Mouse (Mus musculus): ENCODE measurements at regions not wholly inside any gene's neighbourhood (a gene's known extent, or its start where the extent isn't known, plus 50 kb on each side); places are given as distances from the start of the nearest gene placed in this dataset.

DNA sequence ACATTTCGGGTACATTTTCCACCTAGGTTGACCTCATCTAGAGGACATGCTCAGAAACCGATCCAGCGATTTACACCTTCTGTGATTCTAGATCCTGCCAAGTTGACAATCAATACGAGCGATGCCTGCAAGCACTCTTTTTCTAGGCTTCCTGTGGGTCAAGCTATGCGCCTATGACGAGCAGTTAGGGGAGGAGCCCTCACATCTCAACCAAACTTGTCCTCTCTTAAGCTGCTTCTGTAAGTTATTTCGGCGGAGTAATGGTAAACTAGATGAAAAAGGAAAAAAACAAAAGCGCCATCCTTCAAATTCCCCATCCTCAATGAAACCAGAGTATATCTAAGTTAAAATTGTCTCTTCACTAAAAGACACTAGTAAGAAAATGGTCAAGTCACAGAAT lies 858.5 kb downstream of the Zfp704 start:
- 92% methylated on average over 10 of the region's 10 CpGs for WGBS
- Histone ChIP-seq H3K27me3 (ENCODE audit: control insufficient read depth, insufficient read depth, low read length) (no peaks in the 10 kb centered on the region), H3K36me3 (ENCODE audit: control insufficient read depth, insufficient read depth, low read length) (no peaks in the 10 kb centered on the region), H3K4me1 (ENCODE audit: control insufficient read depth, insufficient read depth, low read length) (no peaks in the 10 kb centered on the region), H3K4me3 (ENCODE audit: low read depth, low read length) (no peak overlapping the region), H3K4me2 (ENCODE audit: low read depth) (no peak overlapping the region), H3K27ac (ENCODE audit: low read depth, low read length) (no peak overlapping the region), H3K9me3 (ENCODE audit: control insufficient read depth, low read length) (no peaks in the 10 kb centered on the region), H3K9ac (ENCODE audit: low read length) (no peak overlapping the region)
- ATAC-seq (ENCODE audit: insufficient read depth, low FRiP score, low TSS enrichment) (no peak), DNase-seq (ENCODE audit: low spot score) (no peak)

DNA sequence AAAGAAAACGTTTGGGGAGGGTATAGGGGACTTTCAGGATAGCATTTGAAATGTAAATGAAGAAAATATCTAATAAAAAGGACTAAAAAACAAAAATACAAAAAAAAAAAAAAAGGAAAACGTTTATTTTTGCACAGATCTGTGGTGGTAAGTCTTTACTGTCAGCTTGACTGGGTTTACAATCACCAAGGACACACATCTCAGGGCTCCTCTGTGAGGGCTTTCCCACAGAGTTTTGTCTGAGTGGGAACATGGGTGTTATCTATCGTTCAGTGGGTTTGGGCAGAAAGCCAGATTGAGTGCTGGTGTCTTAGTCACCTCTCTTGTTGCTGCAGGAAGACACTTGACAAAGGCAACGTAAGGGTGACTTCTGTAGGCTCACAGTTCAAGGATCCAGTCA lies 859.0 kb downstream of the Zfp704 start:
- H3K9me3 ChIP-seq (ENCODE audit: control insufficient read depth, low read length), result no peaks in the 10 kb centered on the region
- no peaks in the 10 kb centered on the region for H3K27me3 ChIP-seq (ENCODE audit: control insufficient read depth, insufficient read depth, low read length)
- no peaks in the 10 kb centered on the region for H3K4me1 ChIP-seq (ENCODE audit: control insufficient read depth, insufficient read depth, low read length)
- ATAC-seq (ENCODE audit: insufficient read depth, low FRiP score, low TSS enrichment) (no peak), DNase-seq (ENCODE audit: low spot score) (no peak)
- no peak overlapping the region for H3K4me2 ChIP-seq (ENCODE audit: low read depth)
- no peak overlapping the region for H3K4me3 ChIP-seq (ENCODE audit: low read depth, low read length)
- H3K27ac ChIP-seq (ENCODE audit: low read depth, low read length), result no peak overlapping the region
- no peaks in the 10 kb centered on the region for H3K36me3 ChIP-seq (ENCODE audit: control insufficient read depth, insufficient read depth, low read length)
- WGBS, result 72% methylated on average over 4 of the region's 4 CpGs
- H3K9ac ChIP-seq (ENCODE audit: low read length), result no peak overlapping the region

DNA sequence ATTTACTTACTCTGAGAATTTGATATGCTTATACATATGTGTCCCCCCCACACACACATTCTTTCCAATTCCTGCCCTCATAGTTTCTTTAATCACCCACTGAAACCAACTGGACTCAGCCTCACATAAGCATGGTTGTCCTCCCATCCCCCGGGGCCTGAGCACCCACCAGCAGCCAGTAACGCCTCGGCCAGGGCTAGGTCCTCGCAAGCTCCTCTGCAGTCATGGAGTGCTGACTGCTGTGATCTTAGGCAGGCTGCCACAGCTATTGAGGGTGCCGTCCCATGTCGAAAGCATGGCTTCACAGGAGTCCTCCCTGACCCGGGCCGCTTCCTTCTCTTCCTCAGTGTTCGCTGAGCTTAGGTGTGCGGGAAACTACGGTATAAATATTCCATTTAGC lies 859.7 kb downstream of the Zfp704 start:
- WGBS, result 89% methylated on average over 11 of the region's 11 CpGs
- H3K36me3 ChIP-seq (ENCODE audit: control insufficient read depth, insufficient read depth, low read length), result no peaks in the 10 kb centered on the region
- DNase-seq (ENCODE audit: low spot score), result no peak
- no peak overlapping the region for H3K9ac ChIP-seq (ENCODE audit: low read length)
- H3K27ac ChIP-seq (ENCODE audit: low read depth, low read length), result no peak overlapping the region
- no peaks in the 10 kb centered on the region for H3K4me1 ChIP-seq (ENCODE audit: control insufficient read depth, insufficient read depth, low read length)
- no peaks in the 10 kb centered on the region for H3K27me3 ChIP-seq (ENCODE audit: control insufficient read depth, insufficient read depth, low read length)
- no peak overlapping the region for H3K4me3 ChIP-seq (ENCODE audit: low read depth, low read length)
- ATAC-seq (ENCODE audit: insufficient read depth, low FRiP score, low TSS enrichment), result no peak
- no peaks in the 10 kb centered on the region for H3K9me3 ChIP-seq (ENCODE audit: control insufficient read depth, low read length)
- H3K4me2 ChIP-seq (ENCODE audit: low read depth), result no peak overlapping the region

GRCm38 (mm10) chr3:8747201-8747600 lies 862.7 kb downstream of the Zfp704 start:
- Histone ChIP-seq H3K4me3 (ENCODE audit: low read depth, low read length) (no peak overlapping the region), H3K4me1 (ENCODE audit: control insufficient read depth, insufficient read depth, low read length) (no peaks in the 10 kb centered on the region), H3K36me3 (ENCODE audit: control insufficient read depth, insufficient read depth, low read length) (no peaks in the 10 kb centered on the region), H3K4me2 (ENCODE audit: low read depth) (no peak overlapping the region), H3K9me3 (ENCODE audit: control insufficient read depth, low read length) (no peaks in the 10 kb centered on the region), H3K27ac (ENCODE audit: low read depth, low read length) (no peak overlapping the region), H3K9ac (ENCODE audit: low read length) (no peak overlapping the region), H3K27me3 (ENCODE audit: control insufficient read depth, insufficient read depth, low read length) (no peaks in the 10 kb centered on the region)
- DNase-seq (ENCODE audit: low spot score), result no peak
- no peak for ATAC-seq (ENCODE audit: insufficient read depth, low FRiP score, low TSS enrichment)
- 92% methylated on average over 4 of the region's 4 CpGs for WGBS

DNA sequence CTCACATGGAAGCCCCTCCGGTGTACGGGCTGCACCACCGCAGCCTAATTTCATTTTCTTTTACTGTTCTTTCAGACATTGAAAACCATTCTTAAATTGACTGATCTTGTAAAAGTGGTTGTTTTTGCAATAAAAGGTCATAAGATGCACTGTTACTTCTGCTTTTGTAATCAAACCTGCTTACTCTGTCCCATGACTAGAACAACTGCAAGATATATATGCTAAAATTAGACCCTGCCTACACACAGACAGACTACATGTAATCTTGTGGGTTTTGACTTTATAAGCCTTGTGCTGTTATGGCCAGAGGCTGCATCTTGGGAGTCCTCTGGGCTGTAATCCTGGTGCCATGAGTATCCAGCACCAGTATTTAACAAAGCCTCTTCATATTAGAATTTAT lies 863.2 kb downstream of the Zfp704 start:
- Histone ChIP-seq H3K4me2 (ENCODE audit: low read depth) (no peak overlapping the region), H3K36me3 (ENCODE audit: control insufficient read depth, insufficient read depth, low read length) (no peaks in the 10 kb centered on the region), H3K4me1 (ENCODE audit: control insufficient read depth, insufficient read depth, low read length) (no peaks in the 10 kb centered on the region), H3K27me3 (ENCODE audit: control insufficient read depth, insufficient read depth, low read length) (no peaks in the 10 kb centered on the region), H3K27ac (ENCODE audit: low read depth, low read length) (no peak overlapping the region), H3K4me3 (ENCODE audit: low read depth, low read length) (no peak overlapping the region), H3K9me3 (ENCODE audit: control insufficient read depth, low read length) (no peaks in the 10 kb centered on the region), H3K9ac (ENCODE audit: low read length) (no peak overlapping the region)
- ATAC-seq (ENCODE audit: insufficient read depth, low FRiP score, low TSS enrichment) (no peak), DNase-seq (ENCODE audit: low spot score) (no peak)
- WGBS, result 97% methylated on average over 3 of the region's 3 CpGs

DNA sequence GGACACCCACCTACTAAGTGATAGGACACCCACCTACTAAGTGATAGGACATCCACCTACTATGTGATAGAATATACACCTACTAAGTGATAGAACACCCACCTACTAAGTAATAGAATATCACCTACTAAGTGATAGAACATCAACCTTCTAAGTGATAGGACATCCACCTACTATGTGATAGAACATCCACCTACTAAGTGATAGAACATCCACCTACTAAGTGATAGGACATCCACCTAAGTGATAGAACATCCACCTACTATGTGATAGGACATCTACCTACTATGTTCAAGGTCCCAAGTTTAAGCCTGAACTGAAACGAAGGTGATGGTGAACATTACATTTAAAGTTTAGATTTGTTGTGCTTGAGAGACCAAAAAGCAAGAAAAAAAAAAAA lies 863.8 kb downstream of the Zfp704 start:
- Histone ChIP-seq H3K27me3 (ENCODE audit: control insufficient read depth, insufficient read depth, low read length) (no peaks in the 10 kb centered on the region), H3K36me3 (ENCODE audit: control insufficient read depth, insufficient read depth, low read length) (no peaks in the 10 kb centered on the region), H3K4me1 (ENCODE audit: control insufficient read depth, insufficient read depth, low read length) (no peaks in the 10 kb centered on the region), H3K4me2 (ENCODE audit: low read depth) (no peak overlapping the region), H3K9ac (ENCODE audit: low read length) (no peak overlapping the region), H3K27ac (ENCODE audit: low read depth, low read length) (no peak overlapping the region), H3K9me3 (ENCODE audit: control insufficient read depth, low read length) (no peaks in the 10 kb centered on the region), H3K4me3 (ENCODE audit: low read depth, low read length) (no peak overlapping the region)
- ATAC-seq (ENCODE audit: insufficient read depth, low FRiP score, low TSS enrichment) (no peak), DNase-seq (ENCODE audit: low spot score) (no peak)
- 89% methylated on average over 1 of the region's 1 CpGs for WGBS

DNA sequence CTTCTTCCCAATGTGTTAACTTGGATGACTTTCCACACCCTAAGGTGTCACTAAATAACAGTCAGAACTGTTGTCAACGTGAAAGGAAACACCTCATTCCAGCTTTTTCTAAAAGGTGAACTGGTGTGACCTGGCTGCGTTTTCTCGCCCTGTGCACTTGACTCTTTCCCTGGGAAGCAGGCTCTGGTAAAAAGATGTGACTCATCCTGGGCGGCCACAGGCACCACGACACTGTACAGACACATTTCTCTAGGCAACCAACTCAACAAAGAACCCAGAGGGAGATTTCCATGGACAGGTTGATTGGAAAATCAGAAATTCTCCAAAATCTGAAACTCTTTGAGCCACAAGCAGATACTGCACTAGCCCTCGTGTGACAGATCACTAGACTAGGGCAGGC lies 865.0 kb downstream of the Zfp704 start:
- DNase-seq (ENCODE audit: low spot score) (no peak), ATAC-seq (ENCODE audit: insufficient read depth, low FRiP score, low TSS enrichment) (no peak)
- Histone ChIP-seq H3K4me3 (ENCODE audit: low read depth, low read length) (no peak overlapping the region), H3K36me3 (ENCODE audit: control insufficient read depth, insufficient read depth, low read length) (no peaks in the 10 kb centered on the region), H3K9me3 (ENCODE audit: control insufficient read depth, low read length) (no peaks in the 10 kb centered on the region), H3K27ac (ENCODE audit: low read depth, low read length) (no peak overlapping the region), H3K4me2 (ENCODE audit: low read depth) (no peak overlapping the region), H3K9ac (ENCODE audit: low read length) (no peak overlapping the region), H3K27me3 (ENCODE audit: control insufficient read depth, insufficient read depth, low read length) (no peaks in the 10 kb centered on the region), H3K4me1 (ENCODE audit: control insufficient read depth, insufficient read depth, low read length) (no peaks in the 10 kb centered on the region)
- 73% methylated on average over 6 of the region's 6 CpGs for WGBS

GRCm38 (mm10) chr3:8743650-8744049 lies 866.2 kb downstream of the Zfp704 start:
- Histone ChIP-seq H3K4me2 (ENCODE audit: low read depth) (no peak overlapping the region), H3K9me3 (ENCODE audit: control insufficient read depth, low read length) (no peaks in the 10 kb centered on the region), H3K9ac (ENCODE audit: low read length) (no peak overlapping the region), H3K27ac (ENCODE audit: low read depth, low read length) (no peak overlapping the region), H3K4me1 (ENCODE audit: control insufficient read depth, insufficient read depth, low read length) (no peaks in the 10 kb centered on the region), H3K27me3 (ENCODE audit: control insufficient read depth, insufficient read depth, low read length) (no peaks in the 10 kb centered on the region), H3K4me3 (ENCODE audit: low read depth, low read length) (no peak overlapping the region), H3K36me3 (ENCODE audit: control insufficient read depth, insufficient read depth, low read length) (no peaks in the 10 kb centered on the region)
- no peak for DNase-seq (ENCODE audit: low spot score)
- no peak for ATAC-seq (ENCODE audit: insufficient read depth, low FRiP score, low TSS enrichment)
- 91% methylated on average over 7 of the region's 7 CpGs for WGBS

GRCm38 (mm10) chr3:8741266-8742023 lies 868.4 kb downstream of the Zfp704 start:
- no peak for DNase-seq (ENCODE audit: low spot score)
- no peaks in the 10 kb centered on the region for H3K27me3 ChIP-seq (ENCODE audit: control insufficient read depth, insufficient read depth, low read length)
- ATAC-seq (ENCODE audit: insufficient read depth, low FRiP score, low TSS enrichment), result no peak
- H3K4me3 ChIP-seq (ENCODE audit: low read depth, low read length), result no peak overlapping the region
- WGBS, result 83% methylated on average over 8 of the region's 8 CpGs
- no peak overlapping the region for H3K4me2 ChIP-seq (ENCODE audit: low read depth)
- H3K9me3 ChIP-seq (ENCODE audit: control insufficient read depth, low read length), result no peaks in the 10 kb centered on the region
- H3K4me1 ChIP-seq (ENCODE audit: control insufficient read depth, insufficient read depth, low read length), result peaks cover 2% of the 10 kb centered on the region; the same call in 1 of the 2 replicates
- no peaks in the 10 kb centered on the region for H3K36me3 ChIP-seq (ENCODE audit: control insufficient read depth, insufficient read depth, low read length)
- no peak overlapping the region for H3K9ac ChIP-seq (ENCODE audit: low read length)
- H3K27ac ChIP-seq (ENCODE audit: low read depth, low read length), result no peak overlapping the region
